Mouse (Mus musculus): ENCODE data around the gene Zfp114. TPM values are rescaled to one million over a fixed set of nuclear protein-coding genes. Genes with fewer than 3 reads are reported as not detected.

Gene Zfp114
- total RNA-seq, 1 experiment from 2014 or later, result 2.7 TPM

DNA sequence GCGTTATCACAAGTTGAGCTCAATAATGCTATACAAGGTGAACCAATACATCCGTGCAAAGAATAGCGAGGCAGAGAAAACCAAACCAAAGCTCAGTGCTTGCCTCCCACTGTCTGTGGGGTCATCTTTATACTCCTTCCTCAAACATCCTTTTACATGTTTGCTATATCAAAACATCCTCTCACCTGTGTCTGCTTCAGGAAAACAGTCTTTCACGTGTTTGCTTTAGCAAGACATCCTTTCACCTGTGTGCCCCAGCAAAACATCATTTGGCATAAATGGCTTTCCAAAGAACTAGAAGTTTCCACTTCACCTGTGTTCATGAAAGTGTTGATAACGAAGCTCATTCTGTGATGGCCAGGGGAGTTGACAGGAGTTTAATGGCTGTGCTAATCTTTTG is 36.5 kb downstream of the Zfp114 start, which contains the start of gene Zfp111:
Gene Zfp111, minus strand, starts transcription at position 101 of the 400 bp plus-strand sequence.
- ATAC-seq (replicated peaks in 1 of 2; ENCODE audit: insufficient read depth in 1 of 2, low FRiP score in 2 of 2, low TSS enrichment in 1 of 2, low read depth in 1 of 2, poor library complexity in 2 of 2, severe bottlenecking in 2 of 2), result no peak

Other genes with a start within 250 kb of the Zfp114 start
- not detected in 2 replicates for gene Vmn1r179, start 248.1 kb upstream of the Zfp114 start, total RNA-seq (2017)
- not detected in 2 replicates for gene Vmn1r180, start 224.4 kb upstream of the Zfp114 start, total RNA-seq (2017)
- not detected in 2 replicates for gene Vmn1r181, start 200.4 kb upstream of the Zfp114 start, total RNA-seq (2017)
- not detected in 2 replicates for gene V1rd19, start 173.4 kb upstream of the Zfp114 start, total RNA-seq (2017)
- gene Vmn1r183, start 121.8 kb upstream of the Zfp114 start, total RNA-seq (2017), result not detected in 2 replicates
- gene Zfp180, start 93.1 kb upstream of the Zfp114 start, total RNA-seq (2017), result 12.1 and 12.9 TPM in 2 replicates
- 0.60 and 1.1 TPM in 2 replicates for gene Zfp112, start 62.7 kb upstream of the Zfp114 start, total RNA-seq (2017)
- 10.6 and 19.4 TPM in 2 replicates for gene Zfp235, start 40.9 kb upstream of the Zfp114 start, total RNA-seq (2017)
- 13.8 and 15.4 TPM in 2 replicates for gene Zfp111, start 36.4 kb downstream of the Zfp114 start, total RNA-seq (2017)
- 10.6 and 12.9 TPM in 2 replicates for gene Zfp109, start 62.5 kb downstream of the Zfp114 start, total RNA-seq (2017)
- 2.0 and 4.6 TPM in 2 replicates for gene Zfp108, start 79.7 kb downstream of the Zfp114 start, total RNA-seq (2017)
- gene Zfp93, start 95.4 kb downstream of the Zfp114 start, total RNA-seq (2017), result 5.1 and 9.1 TPM in 2 replicates
- 23.2 and 24.6 TPM in 2 replicates for gene Zfp61, start 126.2 kb downstream of the Zfp114 start, total RNA-seq (2017)
- 5.5 and 6.5 TPM in 2 replicates for gene Zfp94, start 141.6 kb downstream of the Zfp114 start, total RNA-seq (2017)
- not detected in 2 replicates for gene Tescl, start 158.9 kb downstream of the Zfp114 start, total RNA-seq (2017)
- gene Lypd5, start 174.1 kb downstream of the Zfp114 start, total RNA-seq (2017), result not detected in 2 replicates
- 75.9 and 80.8 TPM in 2 replicates for gene Kcnn4, start 195.2 kb downstream of the Zfp114 start, total RNA-seq (2017)
- gene Smg9, start 224.6 kb downstream of the Zfp114 start, total RNA-seq (2017), result 15.6 and 21.3 TPM in 2 replicates